Mouse (Mus musculus) liver, embryonic 14.5 days (tissue): ENCODE measurements at regions not wholly inside any gene's neighbourhood (a gene's known extent, or its start where the extent isn't known, plus 50 kb on each side); places are given as distances from the start of the nearest gene placed in this dataset.

Experiments used
- ATAC-seq: fragments of 200-750 bp; cut with Nextera tagmentation; 2 replicates; pipeline ENCODE4 v1.8.0; 2017; ENCODE audit warnings: moderate number of reproducible peaks, mild to moderate bottlenecking, moderate library complexity; ENCODE audit not compliant: insufficient read depth
- DNase-seq, 3 experiments: peaks; one replicate each; pipeline ENCODE4 v3.0.0-alpha.2; 2012 to 2013; ENCODE audit warnings: low read depth in 3 of 3, low spot score in 3 of 3
- H3K27ac ChIP-seq: fragments of 300-500 bp; sonication (generic); 2 replicates; pipeline ENCODE4 v1.5.1; 2014; ENCODE audit warnings: moderate library complexity, mild to moderate bottlenecking, control low read depth, inconsistent platforms
- H3K27me3 ChIP-seq: fragments of 300-500 bp; sonication (generic); 2 replicates; pipeline ENCODE4 v1.6.1; 2014; ENCODE audit warnings: mild to moderate bottlenecking, low read length, moderate library complexity; ENCODE audit not compliant: control insufficient read depth, insufficient read depth
- H3K36me3 ChIP-seq: fragments of 300-500 bp; sonication (generic); replicated peaks from 2 replicates; pipeline ENCODE4 v1.6.1; 2014; ENCODE audit warnings: low read depth; ENCODE audit not compliant: control insufficient read depth, insufficient read depth
- H3K4me1 ChIP-seq, 2 experiments: fragments of 200-500 bp in 1 of 2; fragments of 300-500 bp in 1 of 2; sonication (generic) in 1 of 2; replicated peaks; 2 replicates each; pipeline ENCODE4 v1.6.1; 2012 to 2014; ENCODE audit warnings: antibody characterized with exemption in 1 of 2, inconsistent platforms in 1 of 2, low read length in 1 of 2; ENCODE audit not compliant: control insufficient read depth in 2 of 2, insufficient read depth in 2 of 2
- H3K4me2 ChIP-seq: fragments of 300-500 bp; sonication (generic); 2 replicates; pipeline ENCODE4 v1.6.1; 2014; ENCODE audit warnings: low read depth, mild to moderate bottlenecking, control low read depth, moderate library complexity
- H3K4me3 ChIP-seq, 2 experiments: fragments of 200-500 bp in 1 of 2; fragments of 300-500 bp in 1 of 2; sonication (generic) in 1 of 2; 2 replicates each; pipeline ENCODE4 v1.5.1; 2012 to 2014; ENCODE audit warnings: low read depth in 2 of 2, low read length in 2 of 2, mild to moderate bottlenecking in 2 of 2, control low read depth in 1 of 2, inconsistent platforms in 1 of 2, moderate library complexity in 1 of 2; ENCODE audit not compliant: insufficient read depth in 1 of 2
- H3K9ac ChIP-seq: fragments of 300-500 bp; sonication (generic); replicated peaks from 2 replicates; pipeline ENCODE4 v1.6.1; 2014; ENCODE audit warnings: mild to moderate bottlenecking, control low read depth, moderate library complexity
- H3K9me3 ChIP-seq: fragments of 300-500 bp; sonication (generic); 2 replicates; pipeline ENCODE4 v1.6.1; 2016; ENCODE audit warnings: low read length, mixed read lengths; ENCODE audit not compliant: control insufficient read depth
- CTCF ChIP-seq: IDR thresholded peaks from 2 replicates; pipeline ENCODE4 v1.5.1; 2016; ENCODE audit warnings: antibody characterized with exemption, low read depth, control low read depth
- EP300 ChIP-seq: IDR thresholded peaks from 2 replicates; pipeline ENCODE4 v1.6.1; 2016; ENCODE audit warnings: antibody characterized with exemption, low read depth
- WGBS: fragments of 180-500 bp; shearing (Covaris S2); extraction: QIAGEN DNeasy Blood & Tissue Kit; methylation state at CpG from one replicate; pipeline ENCODE4 v1.1.7; 2014; ENCODE audit not compliant: insufficient replicate concordance; 5-methylcytosine and 5-hydroxymethylcytosine counted together

DNA sequence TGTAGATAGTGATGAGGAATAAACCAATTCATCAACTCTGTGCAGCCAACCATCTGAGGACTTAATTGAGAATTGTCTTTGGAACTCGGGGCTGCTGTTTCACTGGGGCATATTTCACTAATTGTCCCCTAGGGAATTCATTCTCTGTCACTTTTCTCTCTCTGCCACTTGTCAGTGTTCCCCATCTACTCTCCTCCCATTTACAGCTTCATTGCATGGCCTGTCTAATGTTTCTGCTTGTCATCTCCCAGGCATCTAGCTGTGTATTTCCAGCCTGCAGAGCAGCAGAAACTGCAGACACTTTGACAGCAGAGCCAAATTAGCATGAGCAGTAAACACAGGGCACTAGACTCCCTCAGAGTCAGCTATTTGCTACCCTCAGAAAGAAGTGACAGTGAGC lies 1105.2 kb downstream of the Ntrk3 start:
- Histone ChIP-seq H3K9ac (no peak overlapping the region), H3K36me3 (no peaks in the 10 kb centered on the region), H3K4me2 (no peak overlapping the region), H3K27ac (no peak overlapping the region), H3K27me3 (no peaks in the 10 kb centered on the region), H3K4me1 (no peaks in the 10 kb centered on the region), H3K9me3 (no peaks in the 10 kb centered on the region), H3K4me3 (no peak overlapping the region)
- no peak for DNase-seq
- no peak for ATAC-seq
- 19% methylated on average over 1 of the region's 1 CpGs for WGBS
- TF ChIP-seq EP300 (no peak), CTCF (no peak)

- 76% methylated on average over 4 of the region's 4 CpGs for WGBS
Observed at GRCm38 (mm10) chr7:77623491-77623890, 1114.3 kb downstream of the Ntrk3 start.

GRCm38 (mm10) chr7:77622934-77623333 lies 1114.9 kb downstream of the Ntrk3 start:
- TF ChIP-seq CTCF = no peak
- no peak for TF ChIP-seq EP300
- H3K27ac ChIP-seq = no peak overlapping the region
- no peak overlapping the region for H3K4me2 ChIP-seq
- no peaks in the 10 kb centered on the region for H3K27me3 ChIP-seq
- H3K9ac ChIP-seq = no peak overlapping the region
- no peaks in the 10 kb centered on the region for H3K4me1 ChIP-seq
- ATAC-seq = no peak
- DNase-seq = no peak
- H3K4me3 ChIP-seq = no peak overlapping the region
- no peaks in the 10 kb centered on the region for H3K9me3 ChIP-seq
- H3K36me3 ChIP-seq = no peaks in the 10 kb centered on the region

More at GRCm38 (mm10) chr7:77623491-77623890, 1114.3 kb downstream of the Ntrk3 start:
- Histone ChIP-seq H3K27me3 (no peaks in the 10 kb centered on the region), H3K4me1 (no peaks in the 10 kb centered on the region), H3K9ac (no peak overlapping the region), H3K4me3 (no peak overlapping the region), H3K27ac (no peak overlapping the region), H3K4me2 (no peak overlapping the region), H3K9me3 (no peaks in the 10 kb centered on the region), H3K36me3 (no peaks in the 10 kb centered on the region)
- no peak for ATAC-seq
- TF ChIP-seq CTCF = no peak
- no peak for TF ChIP-seq EP300
- DNase-seq = no peak

- ATAC-seq (no peak), DNase-seq (no peak)
- TF ChIP-seq CTCF (no peak), EP300 (no peak)
- no peaks in the 10 kb centered on the region for H3K9me3 ChIP-seq
- no peak overlapping the region for H3K9ac ChIP-seq
- H3K4me2 ChIP-seq = no peak overlapping the region
- H3K4me3 ChIP-seq = no peak overlapping the region
- H3K36me3 ChIP-seq = no peaks in the 10 kb centered on the region
- H3K27ac ChIP-seq = no peak overlapping the region
- H3K4me1 ChIP-seq = no peaks in the 10 kb centered on the region
- H3K27me3 ChIP-seq = no peaks in the 10 kb centered on the region
- 35% methylated on average over 1 of the region's 1 CpGs for WGBS
Observed at GRCm38 (mm10) chr7:77572872-77573271, 1164.9 kb downstream of the Ntrk3 start.

- H3K9ac ChIP-seq = no peak overlapping the region
- no peak overlapping the region for H3K4me2 ChIP-seq
- no peaks in the 10 kb centered on the region for H3K9me3 ChIP-seq
- no peaks in the 10 kb centered on the region for H3K36me3 ChIP-seq
- WGBS = 33% methylated on average over 1 of the region's 1 CpGs
- DNase-seq (no peak), ATAC-seq (no peak)
- H3K27me3 ChIP-seq = no peaks in the 10 kb centered on the region
- no peak overlapping the region for H3K27ac ChIP-seq
- H3K4me1 ChIP-seq = no peaks in the 10 kb centered on the region
- H3K4me3 ChIP-seq = no peak overlapping the region
- no peak for TF ChIP-seq EP300
- no peak for TF ChIP-seq CTCF
Observed at GRCm38 (mm10) chr7:77559095-77559494, 1178.7 kb downstream of the Ntrk3 start.

DNA sequence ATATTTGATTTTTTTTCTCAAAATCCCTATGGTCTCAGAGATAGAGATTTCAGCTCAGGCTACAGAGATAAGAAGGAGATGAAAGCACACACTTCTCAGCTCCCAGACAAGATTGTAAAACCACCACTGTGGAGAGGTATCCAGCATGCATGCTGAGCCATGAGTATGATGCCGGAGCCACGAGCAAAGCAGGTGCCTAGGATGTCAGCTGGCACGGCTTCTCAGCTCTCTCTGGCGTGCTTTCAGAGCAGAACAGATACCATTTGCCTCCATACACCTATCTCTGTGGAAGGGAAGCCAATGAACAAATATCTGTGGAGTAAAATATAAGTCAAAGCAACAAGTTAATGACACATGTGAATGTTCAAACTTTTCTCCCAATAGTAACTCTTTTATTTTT lies 1179.3 kb downstream of the Ntrk3 start:
- H3K4me1 ChIP-seq = no peaks in the 10 kb centered on the region
- no peak overlapping the region for H3K27ac ChIP-seq
- no peak for DNase-seq
- no peak overlapping the region for H3K4me2 ChIP-seq
- TF ChIP-seq CTCF (no peak), EP300 (no peak)
- no peaks in the 10 kb centered on the region for H3K27me3 ChIP-seq
- no peak for ATAC-seq
- no peaks in the 10 kb centered on the region for H3K9me3 ChIP-seq
- 47% methylated on average over 4 of the region's 4 CpGs for WGBS
- no peaks in the 10 kb centered on the region for H3K36me3 ChIP-seq
- H3K9ac ChIP-seq = no peak overlapping the region
- no peak overlapping the region for H3K4me3 ChIP-seq
